Mouse (Mus musculus) ES-Bruce4 (cell line): ENCODE results near the gene Ccdc88c.

Experiments
- CTCF ChIP-seq: IDR thresholded peaks from one replicate; pipeline ENCODE4 v1.8.1; 2011; ENCODE audit warnings: low read depth, low read length
- POLR2A ChIP-seq: IDR thresholded peaks from one replicate; pipeline ENCODE4 v1.8.1; 2011; ENCODE audit warnings: low read length; ENCODE audit not compliant: insufficient read depth

- TF ChIP-seq POLR2A: no peak
- TF ChIP-seq CTCF: no peak
These were observed 35.7 kb downstream of the Ccdc88c start for GRCm38 (mm10) chr12:100993146-100993545.
